Mouse (Mus musculus): ENCODE measurements around the gene Samd4b.
"Not testable (repeated sequence)": the region's sequence is repeated elsewhere in the genome, so short reads cannot be mapped to it uniquely, and the experiment has no call there.

Samd4b gene

DNA sequence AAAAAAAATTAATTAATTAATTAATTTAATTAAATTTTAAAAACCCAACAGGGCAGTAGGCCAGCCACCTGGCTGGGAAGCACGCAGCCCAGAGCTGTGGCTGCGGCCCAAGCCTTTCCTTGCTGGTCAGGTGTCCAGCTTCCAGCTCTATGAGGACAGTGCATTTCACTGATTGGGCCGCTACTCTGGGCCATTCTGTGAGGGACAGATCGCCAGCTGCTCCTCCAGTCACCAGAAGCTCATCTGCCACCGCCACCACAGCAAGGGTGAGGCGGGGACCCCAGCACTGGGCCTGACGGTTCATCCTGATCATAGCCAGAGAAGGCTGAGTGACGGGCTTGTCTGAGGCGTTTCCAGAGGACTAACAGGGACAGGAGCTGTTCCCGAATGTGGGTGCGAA, 36.0 kb downstream of the Samd4b start:
- DNase-seq = peak; percentile 50

- no peak for DNase-seq
These were observed 37.1 kb downstream of the Samd4b start for GRCm38 (mm10) chr7:28560856-28561255.

DNA sequence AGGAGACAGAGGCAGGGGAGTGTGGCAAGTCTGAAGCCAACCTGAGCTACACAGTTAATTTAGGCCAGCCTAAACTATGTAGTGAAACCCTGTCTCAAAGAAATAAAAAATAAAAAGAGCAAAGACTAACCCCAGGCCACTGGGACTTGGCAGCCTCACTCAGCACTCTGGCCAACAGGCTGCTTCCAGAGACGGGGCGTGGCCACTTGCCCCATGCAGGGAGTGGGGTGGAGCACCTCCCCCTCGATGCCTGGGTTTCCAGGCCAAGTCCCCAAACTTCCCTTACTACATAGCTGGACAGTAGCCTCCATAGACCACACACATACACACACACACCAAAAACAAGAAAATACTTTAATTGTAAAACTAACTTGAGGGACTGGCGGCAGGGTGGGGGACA, 39.5 kb downstream of the Samd4b start:
- DNase-seq = no peak

GRCm38 (mm10) chr7:28557708-28558107, 40.2 kb downstream of the Samd4b start:
- no peak for DNase-seq

GRCm38 (mm10) chr7:28557069-28557468, 40.9 kb downstream of the Samd4b start:
- DNase-seq = no peak

GRCm38 (mm10) chr7:28555939-28556535, 41.9 kb downstream of the Samd4b start:
- no peak for DNase-seq

GRCm38 (mm10) chr7:28553076-28553475, 44.9 kb downstream of the Samd4b start:
- no peak for DNase-seq

DNA sequence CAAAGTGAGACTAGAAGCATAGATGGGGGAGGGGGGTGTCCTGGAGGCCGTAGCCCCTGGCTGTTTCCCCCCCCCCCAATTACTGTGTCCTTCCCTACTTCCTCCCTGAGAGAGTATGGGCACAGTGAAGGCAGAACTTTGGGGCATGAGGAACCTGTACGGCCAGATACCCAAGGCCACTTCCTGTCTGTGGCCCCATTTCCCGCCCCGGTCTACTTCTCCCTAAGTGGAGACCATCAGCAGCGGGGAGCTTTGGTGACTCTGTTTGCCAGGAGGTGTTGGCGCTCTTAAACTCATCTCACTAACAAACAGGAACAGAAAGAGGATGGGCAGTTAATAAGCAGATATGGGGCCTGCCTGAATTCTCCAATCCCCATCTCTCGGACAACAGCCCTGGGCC, 50.3 kb downstream of the Samd4b start:
- no peak for DNase-seq

GRCm38 (mm10) chr7:28547154-28547553, 50.8 kb downstream of the Samd4b start, which contains the start of gene Nccrp1:
Gene Nccrp1, minus strand, starts transcription at chr7:28547254.
- DNase-seq = no peak

DNA sequence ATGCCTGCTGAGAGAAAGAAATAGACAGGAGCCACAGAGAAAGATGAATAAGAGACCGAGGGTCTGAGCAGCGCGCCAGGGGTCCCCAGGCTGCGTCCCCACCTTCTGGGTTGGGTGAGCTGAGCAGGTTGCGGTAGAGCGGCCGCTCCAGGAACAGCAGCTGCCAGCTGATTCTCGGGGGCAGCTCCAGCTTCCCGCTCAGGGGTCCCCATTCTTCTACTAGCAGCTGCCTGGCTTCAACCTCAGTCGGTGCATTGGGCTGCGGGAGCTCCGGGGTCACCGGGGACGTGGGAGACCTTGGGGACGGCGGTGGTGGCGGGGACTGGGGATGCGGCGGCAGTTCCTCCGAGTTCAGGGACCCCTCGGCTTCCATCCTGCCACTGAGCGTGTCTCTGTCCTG, 51.3 kb downstream of the Samd4b start:
- DNase-seq = no peak

- DNase-seq = no peak
These were observed 52.1 kb downstream of the Samd4b start for GRCm38 (mm10) chr7:28545891-28546210.

GRCm38 (mm10) chr7:28545048-28545890, 52.7 kb downstream of the Samd4b start:
- no peak for DNase-seq

GRCm38 (mm10) chr7:28544051-28544601, 53.8 kb downstream of the Samd4b start:
- DNase-seq = no peak

- no peak for DNase-seq
These were observed 57.4 kb downstream of the Samd4b start, which contains the start of gene Sycn for GRCm38 (mm10) chr7:28540526-28540925. Gene Sycn, plus strand, starts transcription at chr7:28540885.

- not testable (repeated sequence) for DNase-seq
These were observed 59.1 kb downstream of the Samd4b start for GRCm38 (mm10) chr7:28538886-28539285.

GRCm38 (mm10) chr7:28532005-28532404, 65.9 kb downstream of the Samd4b start:
- DNase-seq = no peak

- DNase-seq = peak; percentile 67
These were observed 69.8 kb downstream of the Samd4b start for GRCm38 (mm10) chr7:28527922-28528719.

- DNase-seq = not testable (repeated sequence)
These were observed 75.4 kb downstream of the Samd4b start, which contains the start of gene Ifnl3 for GRCm38 (mm10) chr7:28522536-28522935. Gene Ifnl3, plus strand, starts transcription at chr7:28522836.

GRCm38 (mm10) chr7:28511441-28511840, 86.5 kb downstream of the Samd4b start:
- DNase-seq = no peak

- DNase-seq = not testable (repeated sequence)
These were observed 87.5 kb downstream of the Samd4b start, which contains the start of gene Ifnl2 for GRCm38 (mm10) chr7:28510405-28510974. Gene Ifnl2, minus strand, starts transcription at chr7:28510455.

DNA sequence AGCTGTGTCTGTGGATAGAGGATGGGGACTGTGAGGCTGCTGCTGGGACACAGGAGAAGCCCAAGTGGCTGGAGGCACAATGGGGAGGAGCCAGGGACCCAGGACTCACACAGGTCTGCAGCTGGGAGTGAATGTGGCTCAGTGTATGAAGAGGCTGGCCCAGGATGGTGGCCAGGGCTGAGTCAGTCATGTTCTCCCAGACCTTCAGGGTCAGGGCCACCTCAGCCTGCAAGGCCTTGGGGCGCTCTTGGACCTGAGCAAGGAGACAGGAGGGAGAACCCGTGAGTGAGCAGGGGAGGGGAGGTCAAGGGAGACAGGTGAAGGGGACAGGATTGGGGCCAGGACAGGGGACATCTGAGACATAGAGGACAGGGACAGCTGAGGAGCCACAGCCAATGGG, 88.8 kb downstream of the Samd4b start:
- DNase-seq = not testable (repeated sequence)

DNA sequence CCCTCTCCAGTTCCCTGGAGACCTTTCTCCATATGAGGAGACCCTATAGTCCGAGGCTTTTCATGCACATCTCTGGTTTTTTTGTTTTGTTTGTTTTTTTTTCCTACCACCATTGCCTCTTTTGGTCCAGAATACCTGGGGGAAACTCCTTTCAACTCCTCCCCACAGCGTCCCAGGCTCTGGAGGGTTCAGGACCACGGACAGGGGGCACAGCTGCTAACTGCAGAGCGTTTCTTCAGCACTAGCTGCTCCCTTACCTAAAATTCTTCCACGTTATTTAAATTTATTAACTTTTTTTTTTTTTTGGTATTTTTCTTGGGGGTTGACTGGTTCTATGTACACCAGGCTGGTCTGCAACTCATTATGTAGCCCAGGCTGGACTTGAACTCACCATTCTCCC, 92.4 kb downstream of the Samd4b start:
- no peak for DNase-seq

GRCm38 (mm10) chr7:28495426-28495825, 102.5 kb downstream of the Samd4b start:
- no peak for DNase-seq

Data from cerebellum, adult 9-10 months (tissue).